Comparison of ENCODE assay signal across 8 mouse cellular contexts in genomic region chr11:26386678-26387077, GRCm38 (mm10). TPM values are rescaled to one million over a fixed set of nuclear protein-coding genes. Genes with fewer than 3 reads are reported as not detected.
A peak's percentile ranks its signal among the peaks of the same experiment; 100 is the strongest.
DNase-seq lines count a peak whose midpoint lies in the region; ATAC-seq lines count a peak whose summit lies in the region.

No protein-coding gene starts in this region.

- H3K4me3 ChIP-seq in heart, embryonic 16.5 days (ENCODE audit: low read length): peak overlapping the region; percentile 85
- H3K4me3 ChIP-seq in brown adipose tissue, adult 24 weeks (ENCODE audit: insufficient read depth, low read depth, low read length): peak overlapping the region; percentile 100
- peak overlapping the region; percentile 83 for H3K4me3 ChIP-seq in hindbrain, embryonic 16.5 days (ENCODE audit: low read length)
- peak overlapping the region; percentile 73 for H3K4me3 ChIP-seq in midbrain, embryonic 14.5 days (replicated peaks; ENCODE audit: low read depth, low read length)

- no peaks in the 10 kb centered on the region for H3K27me3 ChIP-seq in heart, embryonic 16.5 days (ENCODE audit: control insufficient read depth, insufficient read depth, low read length)
- H3K27me3 ChIP-seq in hindbrain, embryonic 16.5 days (replicated peaks; ENCODE audit: control insufficient read depth, insufficient read depth, low read length): no peaks in the 10 kb centered on the region
- no peaks in the 10 kb centered on the region for H3K27me3 ChIP-seq in midbrain, embryonic 14.5 days (ENCODE audit: control insufficient read depth, insufficient read depth, low read length)

- DNase-seq in heart, postnatal 4 days: no peak
- DNase-seq in midbrain, embryonic 14.5 days: no peak
- DNase-seq in c-Kit-positive CD71-positive TER-119-positive erythroid progenitor cells, embryonic 14.5 days (ENCODE audit: low spot score): no peak
- DNase-seq in ovary, postnatal 10 days (ENCODE audit: low spot score): no peak
- DNase-seq in kidney, postnatal 25 days: no peak

- no peaks in the 10 kb centered on the region for H3K36me3 ChIP-seq in heart, embryonic 16.5 days (ENCODE audit: control insufficient read depth, insufficient read depth)
- no peaks in the 10 kb centered on the region for H3K36me3 ChIP-seq in hindbrain, embryonic 16.5 days (ENCODE audit: control insufficient read depth, insufficient read depth, low read length)
- no peaks in the 10 kb centered on the region for H3K36me3 ChIP-seq in midbrain, embryonic 14.5 days (ENCODE audit: control insufficient read depth, insufficient read depth, low read length)

- no peak for ATAC-seq in heart, embryonic 16.5 days (replicated peaks; ENCODE audit: extremely low read depth, insufficient read depth, low FRiP score)
- peak; percentile 13; the same call in 1 of the 2 replicates for ATAC-seq in hindbrain, embryonic 16.5 days
- ATAC-seq in midbrain, embryonic 14.5 days (ENCODE audit: low FRiP score, low TSS enrichment): peak; percentile 7; the same call in 1 of the 2 replicates

- H3K4me2 ChIP-seq in heart, embryonic 16.5 days (ENCODE audit: low read depth, low read length): peak overlapping the region; percentile 93
- H3K4me2 ChIP-seq in hindbrain, embryonic 16.5 days (ENCODE audit: low read length): peak overlapping the region; percentile 78
- H3K4me2 ChIP-seq in midbrain, embryonic 14.5 days (ENCODE audit: low read length): peak overlapping the region; percentile 74

- peak overlapping the region; percentile 89 for H3K27ac ChIP-seq in heart, embryonic 16.5 days (ENCODE audit: low read length)
- no peak overlapping the region for H3K27ac ChIP-seq in brown adipose tissue, adult 24 weeks (replicated peaks; ENCODE audit: low read depth, low read length)
- peak overlapping the region; percentile 91 for H3K27ac ChIP-seq in hindbrain, embryonic 16.5 days (ENCODE audit: low read depth, low read length)
- no peak overlapping the region; the same call in 1 of the 2 replicates for H3K27ac ChIP-seq in midbrain, embryonic 14.5 days (replicated peaks; ENCODE audit: low read depth, low read length)

- H3K9me3 ChIP-seq in heart, embryonic 16.5 days (replicated peaks; ENCODE audit: control insufficient read depth, low read length): no peaks in the 10 kb centered on the region
- no peaks in the 10 kb centered on the region for H3K9me3 ChIP-seq in hindbrain, embryonic 16.5 days (ENCODE audit: control insufficient read depth, low read length)
- no peaks in the 10 kb centered on the region for H3K9me3 ChIP-seq in midbrain, embryonic 14.5 days (ENCODE audit: control insufficient read depth, low read length)

- H3K4me1 ChIP-seq in heart, embryonic 16.5 days (ENCODE audit: control insufficient read depth, insufficient read depth, low read length): peaks cover 7% of the 10 kb centered on the region
- no peaks in the 10 kb centered on the region for H3K4me1 ChIP-seq in brown adipose tissue, adult 24 weeks (ENCODE audit: control insufficient read depth, insufficient read depth, insufficient read length, low read length)
- H3K4me1 ChIP-seq in hindbrain, embryonic 16.5 days (ENCODE audit: control insufficient read depth, insufficient read depth, low read depth, low read length): no peaks in the 10 kb centered on the region
- H3K4me1 ChIP-seq in midbrain, embryonic 14.5 days (ENCODE audit: control insufficient read depth, insufficient read depth, low read length): no peaks in the 10 kb centered on the region

- peak overlapping the region; percentile 89 for H3K9ac ChIP-seq in heart, embryonic 16.5 days (ENCODE audit: low read length)
- H3K9ac ChIP-seq in hindbrain, embryonic 16.5 days (ENCODE audit: low read depth, low read length): peak overlapping the region; percentile 80
- peak overlapping the region; percentile 65 for H3K9ac ChIP-seq in midbrain, embryonic 14.5 days (replicated peaks; ENCODE audit: low read length)

- WGBS in heart, embryonic 16.5 days: 73% methylated on average over 2 of the region's 2 CpGs
- WGBS in hindbrain, embryonic 16.5 days: 59% methylated on average over 2 of the region's 2 CpGs
- 49% methylated on average over 2 of the region's 2 CpGs for WGBS in midbrain, embryonic 14.5 days

RNA-seq across cellular contexts. Expression of gene Fancl, which starts 0.7 kb away (rescaled TPM):
- 19.7 and 20.9 TPM in 2 replicates for polyA plus RNA-seq in heart, embryonic 16.5 days (2015; fragmentation: Nextera tagmentation; extraction: Ambion mirVana)
- total RNA-seq in heart, postnatal 4 days (2021): 10 to 100 TPM; 15.4 to 16.5 TPM
- 3.0 and 9.4 TPM in 2 replicates for polyA plus RNA-seq in brown adipose tissue, adult 24 weeks (2012; ENCODE audit: insufficient read depth, insufficient read length, missing spikeins)
- 13.0 and 15.2 TPM in 2 replicates for polyA plus RNA-seq in hindbrain, embryonic 16.5 days (2015; fragmentation: Nextera tagmentation; extraction: Ambion mirVana)
- polyA plus RNA-seq in midbrain, embryonic 14.5 days (2014; fragmentation: Nextera tagmentation; extraction: Ambion mirVana): 14.0 and 15.3 TPM in 2 replicates

Comparison
In these comparisons a context has a peak if more than half of its experiments do, and no peak if none do; other contexts are left out.
1. H3K27ac ChIP-seq: peak in heart, embryonic 16.5 days (single experiment) and hindbrain, embryonic 16.5 days (single experiment); none in brown adipose tissue, adult 24 weeks (single experiment) and midbrain, embryonic 14.5 days (single experiment).
2. Peak in every context shown above with its lines, with median percentiles within 50 percentile points of each other: H3K4me2 ChIP-seq, H3K4me3 ChIP-seq and H3K9ac ChIP-seq.